Mouse (Mus musculus): ENCODE measurements around the gene Thbs4.

Gene Thbs4

GRCm38 (mm10) chr13:92760519-92760918 lies 34.1 kb downstream of the Thbs4 start:
- DNase-seq (ENCODE audit: extremely low spot score) = no peak

GRCm38 (mm10) chr13:92759096-92759495 lies 35.5 kb downstream of the Thbs4 start:
- no peak for DNase-seq (ENCODE audit: extremely low spot score)

- DNase-seq (ENCODE audit: extremely low spot score) = no peak
Measured at GRCm38 (mm10) chr13:92757972-92758585, 36.5 kb downstream of the Thbs4 start.

GRCm38 (mm10) chr13:92755036-92755435 lies 39.6 kb downstream of the Thbs4 start:
- no peak for DNase-seq (ENCODE audit: extremely low spot score)

GRCm38 (mm10) chr13:92753676-92754075 lies 40.9 kb downstream of the Thbs4 start:
- DNase-seq (ENCODE audit: extremely low spot score) = no peak

GRCm38 (mm10) chr13:92751726-92752565 lies 42.7 kb downstream of the Thbs4 start:
- DNase-seq (ENCODE audit: extremely low spot score) = peak; percentile 77

GRCm38 (mm10) chr13:92750976-92751518 lies 43.6 kb downstream of the Thbs4 start:
- DNase-seq (ENCODE audit: extremely low spot score) = peak; percentile 76

GRCm38 (mm10) chr13:92743337-92743736 lies 51.3 kb downstream of the Thbs4 start:
- DNase-seq (ENCODE audit: extremely low spot score) = no peak

- no peak for DNase-seq (ENCODE audit: extremely low spot score)
Measured at GRCm38 (mm10) chr13:92742886-92743285, 51.7 kb downstream of the Thbs4 start.

- peak; percentile 49 for DNase-seq (ENCODE audit: extremely low spot score)
Measured at GRCm38 (mm10) chr13:92740671-92741270, 53.8 kb downstream of the Thbs4 start.

GRCm38 (mm10) chr13:92739858-92740257 lies 54.8 kb downstream of the Thbs4 start:
- DNase-seq (ENCODE audit: extremely low spot score) = no peak

- DNase-seq (ENCODE audit: extremely low spot score) = no peak
Measured at GRCm38 (mm10) chr13:92738821-92739220, 55.8 kb downstream of the Thbs4 start.

- DNase-seq (ENCODE audit: extremely low spot score) = no peak
Measured at GRCm38 (mm10) chr13:92736516-92737300, 57.9 kb downstream of the Thbs4 start.

- DNase-seq (ENCODE audit: extremely low spot score) = no peak
Measured at GRCm38 (mm10) chr13:92735693-92736092, 58.9 kb downstream of the Thbs4 start.

GRCm38 (mm10) chr13:92733741-92734140 lies 60.9 kb downstream of the Thbs4 start:
- no peak for DNase-seq (ENCODE audit: extremely low spot score)

- DNase-seq (ENCODE audit: extremely low spot score) = peak; percentile 63
Measured at GRCm38 (mm10) chr13:92733252-92733651, 61.4 kb downstream of the Thbs4 start.

GRCm38 (mm10) chr13:92732836-92733235 lies 61.8 kb downstream of the Thbs4 start:
- no peak for DNase-seq (ENCODE audit: extremely low spot score)

GRCm38 (mm10) chr13:92731811-92732210 lies 62.8 kb downstream of the Thbs4 start:
- no peak for DNase-seq (ENCODE audit: extremely low spot score)

GRCm38 (mm10) chr13:92729811-92730210 lies 64.8 kb downstream of the Thbs4 start:
- no peak for DNase-seq (ENCODE audit: extremely low spot score)

- DNase-seq (ENCODE audit: extremely low spot score) = no peak
Measured at GRCm38 (mm10) chr13:92722389-92722788, 72.2 kb downstream of the Thbs4 start.

- DNase-seq (ENCODE audit: extremely low spot score) = no peak
Measured at GRCm38 (mm10) chr13:92721006-92721405, 73.6 kb downstream of the Thbs4 start.

All from embryo, embryonic 9.5 days (tissue).